Mouse (Mus musculus): ENCODE results near the gene Nme8.

DNA sequence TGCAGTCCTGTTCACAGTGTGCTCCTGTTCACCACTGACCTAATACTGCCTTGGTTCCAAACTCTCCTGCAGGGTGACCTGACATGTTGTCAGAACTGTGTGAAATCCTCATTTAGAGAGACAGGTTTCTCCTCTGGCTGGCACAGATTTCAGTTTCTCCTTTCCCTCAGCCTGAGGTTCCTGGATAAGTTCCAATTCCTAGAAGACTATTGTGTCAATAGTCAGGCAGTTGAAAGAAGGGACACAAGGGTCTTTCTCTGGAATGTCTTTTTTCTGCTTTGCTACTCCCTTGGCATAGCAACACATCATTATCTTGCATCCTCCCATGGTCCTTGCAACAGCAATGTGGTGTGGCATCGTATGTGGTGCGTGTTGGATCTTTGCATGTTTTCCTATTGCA, 19.6 kb upstream of the Nme8 start:
- TF ChIP-seq POLR2A (IDR thresholded peaks at IDR 0.05; ENCODE audit: low read depth, low read length) (no peak), USF2 (conservative IDR thresholded peaks at IDR 0.05; ENCODE audit: low read depth, low read length) (no peak), KAT2A (IDR thresholded peaks at IDR 0.05; ENCODE audit: insufficient replicate concordance, low read length) (no peak), CTCF (conservative IDR thresholded peaks at IDR 0.05 in 1 of 2, IDR thresholded peaks at IDR 0.05 in 1 of 2; ENCODE audit: low read depth in 2 of 2, low read length in 2 of 2) (no peak), ZNF384 (IDR thresholded peaks at IDR 0.05; ENCODE audit: low read depth, low read length) (no peak), NRF1 (IDR thresholded peaks at IDR 0.05; ENCODE audit: low read depth, low read length) (no peak), PAX5 (IDR thresholded peaks at IDR 0.05; ENCODE audit: low read length) (no peak), MYC (IDR thresholded peaks at IDR 0.05; ENCODE audit: low read depth, low read length) (no peak), NELFE (IDR thresholded peaks at IDR 0.05; ENCODE audit: low read depth, low read length) (no peak), RCOR1 (conservative IDR thresholded peaks at IDR 0.05; ENCODE audit: low read depth, low read length) (no peak), SMC3 (IDR thresholded peaks at IDR 0.05; ENCODE audit: low read depth, low read length) (no peak), SIN3A (IDR thresholded peaks at IDR 0.05; ENCODE audit: low read length) (no peak), TBP (conservative IDR thresholded peaks at IDR 0.05; ENCODE audit: low read depth, low read length) (no peak)
